Mouse (Mus musculus) cerebellum, adult 9-10 months (tissue): ENCODE results near the gene Slc26a1.
"Not testable (repeated sequence)": the region's sequence is repeated elsewhere in the genome, so short reads cannot be mapped to it uniquely, and the experiment has no call there.

ENCODE experiments used
- DNase-seq: peaks from one replicate; pipeline ENCODE4 v3.0.0; 2022

Gene Slc26a1

DNA sequence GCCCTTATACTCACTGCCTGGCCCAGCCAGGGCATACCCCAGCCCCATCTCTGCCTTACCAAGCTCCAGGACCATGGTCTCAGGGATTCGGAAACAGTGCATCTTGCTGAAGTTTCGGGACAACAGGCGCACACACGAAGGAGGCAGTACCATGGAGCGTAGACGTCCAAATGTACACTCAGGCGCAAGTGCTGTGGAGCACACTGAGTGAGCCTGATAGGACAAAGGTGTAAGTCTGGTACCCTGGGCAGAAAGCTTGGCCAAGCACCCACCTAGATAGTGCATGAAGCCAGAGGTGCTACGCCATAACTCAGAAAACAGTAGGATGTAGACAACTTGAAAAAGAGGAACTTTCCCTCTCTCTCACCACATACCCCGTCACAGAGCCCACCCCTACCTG lies 20.0 kb downstream of the Slc26a1 start:
- no peak for DNase-seq

DNA sequence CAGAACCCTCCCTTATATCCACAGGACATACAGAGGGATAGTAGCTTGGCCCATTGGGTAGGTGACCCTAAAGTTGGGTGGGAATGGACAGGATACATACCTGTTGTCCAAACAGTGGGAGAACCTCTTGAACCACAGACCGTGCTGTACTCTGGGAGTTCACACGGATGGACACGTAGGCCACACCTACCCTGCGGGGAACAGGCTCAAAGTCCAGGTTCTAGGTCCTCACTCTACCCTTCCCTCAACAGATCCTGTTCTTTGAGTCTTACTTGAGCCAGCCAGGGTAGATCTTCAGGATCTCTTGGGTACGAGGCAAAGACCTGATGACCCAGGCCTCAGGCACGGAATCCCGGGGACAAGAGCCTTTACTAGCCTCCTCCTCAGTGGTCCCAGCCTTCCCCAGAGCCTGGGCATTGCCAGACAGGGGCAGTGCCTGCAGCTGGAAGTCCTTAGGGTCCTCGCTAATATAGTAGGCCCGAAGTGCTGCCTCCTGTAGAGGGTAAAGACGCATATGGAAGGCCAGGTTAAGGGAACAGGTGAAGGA lies 20.9 kb downstream of the Slc26a1 start:
- no peak for DNase-seq

DNA sequence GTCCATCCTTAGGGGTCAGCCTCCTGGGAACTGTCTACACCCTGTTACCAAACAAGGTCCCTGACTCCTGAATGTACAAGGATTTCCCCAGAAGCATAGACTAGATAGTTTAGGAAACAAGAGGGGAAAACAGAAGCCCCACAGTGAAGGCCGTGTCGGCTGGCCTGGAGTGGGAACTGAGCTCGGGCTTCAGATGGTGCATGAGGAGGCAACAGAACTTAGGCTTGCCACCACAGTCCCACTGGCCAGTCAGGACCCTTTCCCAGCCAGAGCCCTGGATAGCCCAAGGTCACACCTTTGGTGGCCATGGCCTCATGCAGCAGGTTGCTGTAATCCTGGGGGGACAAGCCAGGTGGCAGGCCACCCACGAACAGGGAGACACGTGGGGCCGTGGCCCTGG lies 22.0 kb downstream of the Slc26a1 start:
- DNase-seq: no peak

DNA sequence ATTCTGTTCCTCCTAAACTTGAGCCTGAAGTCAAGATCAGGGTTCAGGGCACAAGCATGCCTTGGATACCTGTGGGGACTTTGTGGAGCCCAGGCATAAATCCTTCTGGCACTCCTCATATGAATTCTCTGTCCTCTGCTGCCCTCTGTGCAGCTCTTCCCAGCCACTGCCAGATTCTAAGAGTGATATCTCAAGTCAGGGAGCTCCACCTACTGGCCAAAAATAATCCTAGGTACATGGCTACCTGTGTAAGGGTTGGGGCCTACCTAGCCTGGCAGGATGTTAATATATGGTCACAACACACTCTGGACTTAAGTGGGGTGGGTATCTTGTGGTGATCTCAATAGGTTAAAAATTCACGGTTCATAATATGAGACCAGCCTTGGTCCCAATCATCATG lies 23.5 kb downstream of the Slc26a1 start:
- DNase-seq: peak; percentile 94

DNA sequence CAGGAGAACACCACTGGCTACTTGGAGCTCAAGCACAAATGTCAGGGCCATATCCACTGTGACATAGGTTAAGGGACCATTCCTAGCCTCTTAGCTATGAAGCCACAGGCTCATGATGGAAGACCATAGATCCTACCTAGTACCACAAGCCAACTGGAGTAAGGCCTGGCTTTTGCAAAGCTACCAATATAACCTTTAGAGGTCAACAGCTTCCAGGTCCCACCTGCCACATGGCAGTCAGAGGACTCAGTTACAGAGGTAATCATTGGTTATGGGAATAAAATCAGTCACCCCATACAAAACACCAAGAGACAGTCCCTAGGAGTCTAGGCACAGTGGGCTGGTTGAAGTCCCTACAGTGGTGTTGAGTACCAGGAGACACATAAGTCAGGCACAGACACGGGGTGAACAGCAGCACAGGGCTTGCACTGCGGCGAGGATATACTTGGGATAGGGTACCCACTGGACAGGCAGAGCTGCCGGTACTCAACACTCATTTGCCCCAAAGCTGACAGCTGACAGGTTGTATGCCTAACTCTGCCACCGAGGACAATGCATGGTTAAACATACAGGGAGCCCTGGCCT lies 24.1 kb downstream of the Slc26a1 start:
- no peak for DNase-seq

DNA sequence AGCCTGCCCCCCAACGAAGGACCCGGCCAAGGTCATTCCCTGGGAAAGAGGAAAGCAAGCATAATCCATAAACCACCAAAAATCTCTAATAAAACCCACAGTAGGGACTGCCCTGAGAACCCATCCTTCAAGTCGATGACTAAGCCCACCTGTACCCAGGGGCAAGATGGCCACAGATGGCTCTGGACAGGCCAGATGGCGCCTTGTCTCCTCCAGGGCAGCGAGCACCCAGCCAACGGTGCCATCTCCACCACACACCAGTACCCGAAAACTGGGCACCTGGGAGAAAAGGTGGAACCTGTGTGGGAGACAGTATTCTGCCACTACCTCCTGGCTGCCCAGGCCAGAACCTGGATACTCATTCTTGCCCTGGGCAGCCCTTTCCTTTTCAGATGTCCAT lies 25.0 kb downstream of the Slc26a1 start:
- DNase-seq: no peak

DNA sequence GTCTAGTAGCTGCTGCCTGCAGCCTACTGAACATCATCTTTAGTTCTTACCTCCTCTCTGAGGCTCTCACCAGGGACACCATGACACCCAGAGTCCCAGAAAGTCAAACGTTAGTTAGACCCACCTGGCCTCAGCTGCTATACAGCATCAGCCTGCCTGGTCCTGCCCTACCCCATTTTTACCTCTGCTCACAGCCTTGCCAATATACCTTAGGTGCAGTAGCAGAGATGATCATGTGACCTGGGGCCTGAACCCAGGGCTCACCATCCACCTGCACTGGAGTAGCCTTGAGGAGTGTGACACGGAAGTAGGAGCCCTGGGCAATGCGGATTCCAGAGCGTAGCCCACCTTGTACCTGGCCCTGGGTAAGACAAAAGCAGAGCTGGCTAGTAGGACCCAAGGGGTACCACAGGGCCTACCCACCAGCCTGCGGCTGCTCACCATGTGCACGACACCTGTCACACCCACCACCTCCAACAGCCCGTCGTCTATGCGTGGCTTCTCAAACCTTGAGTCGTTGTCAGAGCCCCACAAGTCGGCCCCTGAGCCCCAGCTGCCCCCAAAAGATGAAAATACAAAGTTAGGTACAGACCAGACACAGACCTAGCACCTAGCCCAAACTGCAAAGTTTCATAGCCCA lies 26.3 kb downstream of the Slc26a1 start:
- no peak for DNase-seq

DNA sequence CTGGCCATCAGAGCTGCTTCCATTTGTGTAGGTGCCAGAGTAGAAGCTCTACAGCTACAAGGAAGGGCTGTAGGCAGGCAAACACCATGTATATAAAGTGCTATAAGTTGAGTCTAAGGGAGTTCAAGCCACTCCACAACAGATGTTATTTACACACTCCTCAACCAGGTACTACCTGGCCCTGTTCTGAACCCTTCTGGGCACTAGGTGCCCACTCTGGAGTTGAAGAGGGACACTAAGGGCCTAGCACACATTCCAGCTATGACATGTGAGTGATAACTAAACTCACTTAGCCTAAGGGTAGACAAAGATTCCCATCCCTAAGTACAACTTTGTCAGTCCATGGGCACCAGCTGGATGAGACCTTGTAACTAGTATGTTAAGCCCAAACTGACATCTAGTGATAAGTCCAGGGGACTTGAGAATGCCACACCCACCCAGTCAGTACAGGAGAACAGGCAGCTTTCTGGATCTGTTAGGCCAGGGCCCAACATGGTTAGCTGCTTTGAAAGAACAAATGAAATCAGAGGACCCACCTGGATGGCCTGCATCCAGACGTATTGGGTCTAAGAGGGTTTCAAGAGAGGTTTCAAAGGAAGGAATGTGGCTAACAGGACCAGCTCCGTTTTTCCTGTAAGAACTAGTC lies 27.4 kb downstream of the Slc26a1 start:
- no peak for DNase-seq

DNA sequence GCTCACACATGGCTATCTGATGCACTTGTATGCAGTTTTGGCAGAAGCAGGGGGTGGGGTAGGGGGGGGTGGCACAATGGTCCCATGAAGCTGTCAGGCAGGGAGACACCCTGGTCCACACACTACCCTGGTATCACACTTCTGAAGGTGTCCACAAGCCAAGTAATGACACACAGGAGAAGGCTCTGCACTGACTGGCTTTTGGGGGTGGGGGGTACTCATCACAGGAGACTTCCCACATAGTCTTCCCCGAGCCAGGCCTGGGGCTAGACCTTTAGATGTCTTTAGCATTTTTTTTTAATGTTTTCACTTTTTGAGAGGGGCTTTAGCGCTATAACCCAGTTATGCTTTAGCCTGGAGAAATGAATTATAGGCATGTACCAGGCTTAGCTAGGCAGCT lies 28.1 kb downstream of the Slc26a1 start:
- no peak for DNase-seq

DNA sequence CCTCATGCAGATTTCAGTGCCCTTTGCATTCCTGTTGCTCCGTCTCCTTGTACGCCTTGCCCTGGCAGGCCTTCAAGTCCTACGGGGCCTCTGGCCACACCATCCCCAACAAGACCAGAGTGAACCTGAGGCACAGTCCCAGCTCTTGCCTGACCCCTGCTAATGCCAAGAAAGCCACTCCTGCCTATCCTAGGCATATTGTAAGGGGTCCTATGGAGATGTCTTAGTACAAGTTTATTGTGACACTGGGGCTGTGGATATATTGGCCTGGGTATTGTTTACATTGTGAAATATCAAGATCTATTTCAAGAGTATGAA lies 29.1 kb downstream of the Slc26a1 start:
- no peak for DNase-seq

DNA sequence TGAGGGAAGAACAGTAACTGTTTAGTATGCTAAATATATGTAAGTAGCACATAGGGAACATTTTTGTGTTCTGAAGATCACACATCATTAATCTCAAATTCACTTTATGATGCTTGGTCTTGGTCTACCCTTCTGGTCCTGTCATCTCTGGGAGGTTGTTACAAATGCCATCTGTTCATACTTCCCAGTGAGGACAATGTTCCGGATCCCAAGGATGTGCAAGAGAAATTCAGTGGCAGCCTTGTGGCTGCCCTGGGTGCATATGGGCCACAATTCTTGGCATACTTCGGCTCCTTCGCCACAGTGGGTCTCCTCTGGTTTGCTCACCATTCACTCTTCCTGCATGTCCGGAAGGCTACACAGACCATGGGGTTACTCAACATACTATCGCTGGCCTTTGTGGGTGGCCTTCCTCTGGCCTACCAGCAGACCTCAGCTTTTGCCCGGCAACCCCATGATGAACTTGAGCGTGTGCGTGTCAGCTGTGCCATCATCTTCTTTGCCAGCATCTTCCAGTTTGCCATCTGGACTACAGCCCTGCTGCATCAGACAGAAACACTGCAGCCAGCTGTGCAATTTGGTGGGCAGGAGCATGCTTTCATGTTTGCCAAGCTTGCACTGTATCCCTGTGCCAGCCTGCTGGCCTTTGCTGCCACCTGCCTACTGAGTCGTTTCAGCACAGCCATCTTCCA lies 29.6 kb downstream of the Slc26a1 start:
- DNase-seq: peak; percentile 70

DNA sequence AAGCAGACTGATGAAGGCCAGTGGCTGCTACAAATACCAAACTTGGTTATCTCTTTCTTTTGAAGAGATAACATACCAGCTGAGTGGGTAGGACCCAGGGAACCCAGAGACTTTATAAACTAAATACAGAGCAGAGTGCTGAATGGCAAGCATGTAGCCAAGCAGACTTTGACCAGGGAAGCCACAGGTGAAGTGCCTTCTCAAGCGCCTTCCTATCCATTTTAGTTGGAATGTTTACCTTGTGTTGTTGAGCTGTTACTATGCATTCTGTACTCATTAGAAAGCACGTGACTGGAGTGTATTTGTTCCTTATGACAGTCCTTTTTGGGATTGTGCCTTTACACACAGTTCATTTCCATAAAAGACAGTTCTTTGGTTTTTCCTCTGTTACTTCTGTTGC lies 31.7 kb downstream of the Slc26a1 start:
- DNase-seq: no peak

DNA sequence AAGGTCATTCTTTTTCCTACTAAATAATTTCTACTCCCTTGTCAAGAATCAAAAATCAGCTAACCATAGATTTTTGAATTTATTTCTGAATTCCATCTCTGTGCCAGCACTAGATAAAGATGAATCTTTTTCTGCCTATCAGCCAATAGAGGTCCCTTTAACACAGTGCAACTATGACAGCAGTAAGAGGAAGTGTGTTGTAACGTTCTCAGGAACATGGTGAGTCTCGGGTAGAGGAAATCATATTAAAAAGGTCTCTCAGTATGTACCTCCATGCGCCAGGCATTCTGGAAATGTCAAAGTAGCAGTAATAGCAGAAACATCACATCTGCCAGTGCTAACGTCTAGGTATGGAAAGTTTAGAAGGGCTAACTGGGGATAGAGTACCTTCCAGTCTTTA lies 39.2 kb downstream of the Slc26a1 start:
- DNase-seq: no peak

DNA sequence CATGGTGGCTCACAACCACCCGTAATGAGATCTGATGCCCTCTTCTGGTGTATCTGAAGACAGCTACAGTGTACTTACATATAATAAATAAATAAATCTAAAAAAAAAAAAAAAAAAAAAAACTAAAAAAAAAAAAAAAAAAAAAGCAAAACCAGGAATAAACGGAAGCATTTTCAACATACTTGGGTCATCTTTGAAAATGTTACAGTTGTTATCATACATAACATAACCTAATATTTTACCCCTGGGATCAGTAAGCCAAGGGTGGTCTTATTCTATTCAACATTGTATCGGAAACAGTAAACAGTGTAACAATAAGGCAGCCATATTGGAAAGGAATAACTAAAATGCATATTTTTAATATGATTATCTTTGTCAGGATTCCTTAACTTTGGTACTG lies 41.3 kb downstream of the Slc26a1 start:
- DNase-seq: not testable (repeated sequence)

DNA sequence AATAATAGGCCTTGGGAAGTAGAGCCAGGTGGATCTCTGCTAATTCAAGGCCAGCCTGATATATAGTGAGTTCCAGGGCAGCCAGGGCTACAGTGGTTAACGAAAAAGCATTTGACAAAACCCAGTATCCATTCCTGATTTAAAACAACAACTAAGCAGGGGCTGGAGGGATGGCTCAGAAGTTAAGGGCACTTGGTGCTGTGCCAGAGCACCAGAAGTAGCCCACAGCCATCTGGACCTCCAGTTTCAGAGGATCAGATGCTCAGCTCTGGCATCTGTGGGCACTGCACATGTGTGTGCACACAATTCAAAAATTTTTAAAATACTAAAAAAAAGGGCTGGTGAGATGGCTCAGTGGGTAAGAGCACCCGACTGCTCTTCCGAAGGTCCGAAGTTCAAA lies 41.7 kb downstream of the Slc26a1 start:
- no peak for DNase-seq

DNA sequence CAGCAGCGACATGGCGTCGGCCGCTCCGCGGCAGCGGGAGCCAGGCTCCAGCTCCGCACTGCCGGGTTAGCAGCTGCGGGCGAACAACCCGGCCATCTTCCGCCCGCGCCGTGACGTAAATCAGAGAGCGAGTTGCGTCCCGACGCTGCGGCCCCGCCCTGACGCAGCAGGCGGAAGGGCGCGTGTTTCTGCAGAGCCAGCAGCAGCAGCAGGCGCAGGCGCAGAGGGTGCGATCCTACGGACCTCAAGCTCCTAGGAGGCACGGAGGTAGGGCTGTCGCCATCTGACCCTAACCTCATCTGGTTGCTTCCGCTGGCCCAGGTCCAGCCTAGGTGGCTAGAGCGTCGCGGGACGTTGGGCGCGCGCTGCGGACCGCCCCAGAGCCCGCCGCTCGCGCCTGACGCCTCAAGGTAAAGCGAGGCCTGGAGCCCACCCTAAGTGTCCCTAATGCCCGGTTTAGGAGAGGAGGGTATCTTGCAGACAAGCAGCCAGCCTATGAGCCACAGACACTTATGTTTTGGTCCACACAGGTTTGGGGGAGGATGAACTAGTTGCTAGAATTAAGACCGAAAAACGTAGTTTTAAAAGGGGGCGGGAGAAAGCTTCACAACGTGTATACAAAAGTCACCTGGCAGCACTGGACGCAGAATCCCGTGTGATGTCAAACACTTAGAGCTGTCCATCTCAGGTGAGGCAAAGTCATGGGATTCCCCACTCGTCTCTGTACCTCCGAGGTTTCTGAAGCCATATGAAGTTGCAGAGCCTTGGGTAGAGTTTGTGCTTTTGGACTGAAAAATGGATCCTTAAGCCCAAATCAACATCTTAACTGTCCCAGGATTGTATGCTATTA lies 45.5 kb downstream of the Slc26a1 start, which contains the start of the genes Gak and Tmem175:
Gene Gak (minus strand): TSS at position 122 of the 850 bp plus-strand sequence.
Gene Tmem175 (plus strand): TSS at position 137 of the 850 bp plus-strand sequence.
- peak; percentile 91 for DNase-seq

DNA sequence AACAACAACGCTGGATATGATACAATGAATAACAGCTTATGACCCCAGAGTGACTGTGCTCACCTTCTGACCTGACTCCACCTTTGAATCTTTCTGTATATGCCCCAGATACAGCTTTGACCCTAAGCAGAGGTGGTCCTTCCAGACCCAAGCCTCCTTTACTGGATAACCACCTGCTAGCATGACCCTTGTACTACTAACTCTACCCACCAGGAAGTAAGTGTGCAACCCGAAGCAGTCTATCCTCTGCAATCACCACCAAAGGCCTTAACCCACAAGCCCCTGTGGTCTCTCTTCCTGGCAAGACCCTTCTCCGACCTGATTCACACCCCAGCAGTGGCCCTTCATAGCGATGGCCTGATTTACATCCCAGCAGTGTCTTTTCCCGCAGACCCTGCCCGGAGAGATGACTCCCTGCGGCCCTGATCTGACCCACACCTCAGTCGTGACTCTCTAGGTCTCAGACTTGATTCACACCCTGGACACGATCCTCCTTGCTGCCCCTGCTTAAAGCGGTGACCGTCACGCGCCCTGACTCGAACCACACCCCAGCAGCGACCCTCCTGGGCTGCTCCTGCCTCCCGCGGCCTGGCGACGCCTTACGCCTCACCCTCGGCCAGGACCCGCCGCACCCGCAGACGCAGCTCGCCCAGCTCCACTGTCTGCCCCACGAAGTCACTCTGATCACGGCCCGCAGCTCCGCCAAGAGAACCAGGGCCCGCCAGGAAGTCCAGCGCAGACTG lies 46.3 kb downstream of the Slc26a1 start:
- no peak for DNase-seq

DNA sequence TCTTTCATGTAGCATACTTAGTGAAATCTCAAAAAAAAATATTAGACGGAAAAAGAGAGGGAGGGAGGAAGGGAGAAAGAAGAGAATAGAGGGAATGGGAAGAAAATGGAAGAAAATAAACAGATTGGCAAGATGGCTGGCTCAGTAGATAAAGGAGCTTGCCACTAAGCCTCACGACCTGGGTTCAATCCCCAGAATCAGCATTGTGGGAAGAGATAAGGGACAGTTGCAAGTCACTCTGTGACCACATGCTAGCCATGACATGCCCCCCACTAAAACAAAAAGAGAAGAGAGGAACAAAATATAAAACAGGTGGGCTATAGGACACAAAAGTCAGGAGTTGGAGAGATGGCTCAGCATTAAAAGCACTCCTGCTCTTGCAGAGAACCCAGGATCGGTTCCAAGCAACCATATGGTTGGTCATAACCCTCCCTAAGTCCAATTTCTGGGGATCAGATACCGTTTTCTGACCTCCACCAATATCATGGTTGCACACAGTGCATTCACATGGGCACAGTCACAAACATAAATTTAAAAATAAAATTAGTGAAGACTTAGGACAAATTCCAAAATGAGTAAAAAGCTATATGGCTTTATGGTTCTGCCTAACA lies 49.2 kb downstream of the Slc26a1 start:
- DNase-seq: no peak

DNA sequence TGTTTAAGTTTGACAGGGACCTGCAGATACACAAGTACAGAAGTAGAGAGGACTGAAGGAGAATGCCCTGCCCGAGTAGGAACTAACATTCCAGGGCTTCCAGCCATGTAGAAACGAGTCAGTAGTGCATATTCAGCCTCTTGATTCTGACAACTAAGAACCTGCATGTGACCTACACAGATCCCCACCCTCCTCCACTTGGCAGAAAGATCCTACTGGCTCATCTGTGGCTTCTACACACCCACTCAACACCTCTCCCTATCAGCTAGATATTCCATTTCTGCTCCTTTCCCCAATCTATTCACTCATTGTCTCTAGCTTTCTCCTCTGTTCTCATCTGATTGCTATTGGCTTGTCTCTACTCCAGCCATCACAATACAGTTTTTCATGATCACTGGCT lies 53.5 kb downstream of the Slc26a1 start:
- no peak for DNase-seq
